Mouse (Mus musculus) embryonic facial prominence, embryonic 11.5 days (tissue): ENCODE results near the gene 9930022D16Rik. TPM values are rescaled to one million over a fixed set of nuclear protein-coding genes. Genes with fewer than 3 reads are reported as not detected.

Experiments used
- ATAC-seq: fragments of 200-750 bp; cut with Nextera tagmentation; replicated peaks from 2 replicates; pipeline ENCODE4 v1.8.0; 2017; ENCODE audit warnings: low read depth; ENCODE audit not compliant: insufficient number of reproducible peaks, low FRiP score, low TSS enrichment
- DNase-seq: peaks from one replicate; pipeline ENCODE4 v3.0.0-alpha.2; 2015; ENCODE audit warnings: low spot score
- H3K27ac ChIP-seq: fragments of 300-500 bp; sonication (generic); replicated peaks from 2 replicates; pipeline ENCODE4 v1.5.1; 2014; ENCODE audit warnings: mild to moderate bottlenecking, low read depth, low read length, control low read depth
- H3K27me3 ChIP-seq: fragments of 300-500 bp; sonication (generic); 2 replicates; pipeline ENCODE4 v1.6.1; 2014; ENCODE audit warnings: mild to moderate bottlenecking, low read length, moderate library complexity, mixed read lengths; ENCODE audit not compliant: control insufficient read depth, insufficient read depth
- H3K36me3 ChIP-seq: fragments of 300-500 bp; sonication (generic); replicated peaks from 2 replicates; pipeline ENCODE4 v1.6.1; 2014; ENCODE audit warnings: low read depth, mild to moderate bottlenecking, low read length, moderate library complexity, mixed read lengths; ENCODE audit not compliant: control insufficient read depth, insufficient read depth
- H3K4me1 ChIP-seq: fragments of 300-500 bp; sonication (generic); 2 replicates; pipeline ENCODE4 v1.6.1; 2014; ENCODE audit warnings: low read length, mixed read lengths; ENCODE audit not compliant: control insufficient read depth, insufficient read depth
- H3K4me2 ChIP-seq: fragments of 300-500 bp; sonication (generic); 2 replicates; pipeline ENCODE4 v1.6.1; 2014; ENCODE audit warnings: low read depth, mild to moderate bottlenecking, control low read depth, low read length, moderate library complexity
- H3K4me3 ChIP-seq: fragments of 300-500 bp; sonication (generic); 2 replicates; pipeline ENCODE4 v1.5.1; 2014; ENCODE audit warnings: low read depth, low read length, control low read depth
- H3K9ac ChIP-seq: fragments of 300-500 bp; sonication (generic); replicated peaks from 2 replicates; pipeline ENCODE4 v1.6.1; 2014; ENCODE audit warnings: mild to moderate bottlenecking, control low read depth, low read length
- H3K9me3 ChIP-seq: fragments of 300-500 bp; sonication (generic); replicated peaks from 2 replicates; pipeline ENCODE4 v1.6.1; 2016; ENCODE audit warnings: mild to moderate bottlenecking, low read length, inconsistent platforms, mixed read lengths; ENCODE audit not compliant: control insufficient read depth
- WGBS: fragments of 180-500 bp; shearing (Covaris S2); extraction: QIAGEN DNeasy Blood & Tissue Kit; methylation state at CpG from one replicate; pipeline ENCODE4 v1.1.7; 2014; 5-methylcytosine and 5-hydroxymethylcytosine counted together
- polyA plus RNA-seq: library from polyadenylated mRNA; unstranded; fragments of >200 nt; fragmentation: Nextera tagmentation; extraction: Ambion mirVana; gene quantifications from 2 replicates; pipeline ENCODE4 v1.2.1, GENCODE M21; 2014

The 9930022D16Rik gene
- polyA plus RNA-seq, 1 experiment from 2014 or later: not detected

GRCm38 (mm10) chr11:109419461-109419860, 5.7 kb downstream of the 9930022D16Rik start:
- no peaks in the 10 kb centered on the region for H3K27me3 ChIP-seq
- DNase-seq (no peak), ATAC-seq (no peak)
- H3K4me3 ChIP-seq: no peak overlapping the region
- no peaks in the 10 kb centered on the region for H3K9me3 ChIP-seq
- no peaks in the 10 kb centered on the region for H3K36me3 ChIP-seq
- H3K27ac ChIP-seq: no peak overlapping the region
- no peaks in the 10 kb centered on the region for H3K4me1 ChIP-seq
- no peak overlapping the region for H3K4me2 ChIP-seq
- 46% methylated on average over 4 of the region's 4 CpGs for WGBS
- no peak overlapping the region for H3K9ac ChIP-seq

GRCm38 (mm10) chr11:109419961-109420566, 6.3 kb downstream of the 9930022D16Rik start:
- WGBS: 48% methylated on average over 16 of the region's 16 CpGs
- Histone ChIP-seq H3K4me1 (no peaks in the 10 kb centered on the region), H3K27ac (no peak overlapping the region), H3K36me3 (no peaks in the 10 kb centered on the region), H3K4me2 (no peak overlapping the region), H3K9ac (no peak overlapping the region), H3K4me3 (no peak overlapping the region), H3K9me3 (no peaks in the 10 kb centered on the region), H3K27me3 (no peaks in the 10 kb centered on the region)
- no peak for DNase-seq
- ATAC-seq: no peak

DNA sequence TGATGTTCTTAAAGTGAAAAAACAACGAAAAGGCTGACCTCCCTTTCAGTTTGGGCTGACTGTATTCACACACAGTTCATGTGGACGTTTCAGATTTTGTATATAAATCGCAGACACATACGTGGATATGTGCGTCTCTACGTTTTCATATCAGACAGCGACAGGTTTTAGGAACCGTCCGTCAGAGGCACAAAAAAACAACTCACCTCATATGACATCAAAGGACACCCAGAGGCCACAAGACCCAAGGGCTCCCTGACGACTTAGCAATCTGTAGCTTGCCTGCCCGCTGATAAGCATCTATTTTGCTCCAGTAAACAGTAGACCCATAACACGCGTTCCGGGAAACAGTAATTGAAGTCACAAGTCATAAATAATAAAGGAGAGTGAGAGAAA, 6.8 kb downstream of the 9930022D16Rik start:
- no peak overlapping the region for H3K4me3 ChIP-seq
- no peaks in the 10 kb centered on the region for H3K4me1 ChIP-seq
- H3K4me2 ChIP-seq: no peak overlapping the region
- H3K27ac ChIP-seq: no peak overlapping the region
- WGBS: 88% methylated on average over 14 of the region's 14 CpGs
- no peaks in the 10 kb centered on the region for H3K36me3 ChIP-seq
- DNase-seq: no peak
- H3K9me3 ChIP-seq: no peaks in the 10 kb centered on the region
- no peak overlapping the region for H3K9ac ChIP-seq
- ATAC-seq: no peak
- H3K27me3 ChIP-seq: no peaks in the 10 kb centered on the region

GRCm38 (mm10) chr11:109421205-109421604, 7.5 kb downstream of the 9930022D16Rik start:
- H3K4me1 ChIP-seq: no peaks in the 10 kb centered on the region
- no peaks in the 10 kb centered on the region for H3K9me3 ChIP-seq
- H3K36me3 ChIP-seq: no peaks in the 10 kb centered on the region
- no peak for ATAC-seq
- no peak overlapping the region for H3K4me3 ChIP-seq
- no peak overlapping the region for H3K27ac ChIP-seq
- no peak overlapping the region for H3K9ac ChIP-seq
- WGBS: 80% methylated on average over 5 of the region's 5 CpGs
- no peak for DNase-seq
- no peaks in the 10 kb centered on the region for H3K27me3 ChIP-seq
- H3K4me2 ChIP-seq: no peak overlapping the region

DNA sequence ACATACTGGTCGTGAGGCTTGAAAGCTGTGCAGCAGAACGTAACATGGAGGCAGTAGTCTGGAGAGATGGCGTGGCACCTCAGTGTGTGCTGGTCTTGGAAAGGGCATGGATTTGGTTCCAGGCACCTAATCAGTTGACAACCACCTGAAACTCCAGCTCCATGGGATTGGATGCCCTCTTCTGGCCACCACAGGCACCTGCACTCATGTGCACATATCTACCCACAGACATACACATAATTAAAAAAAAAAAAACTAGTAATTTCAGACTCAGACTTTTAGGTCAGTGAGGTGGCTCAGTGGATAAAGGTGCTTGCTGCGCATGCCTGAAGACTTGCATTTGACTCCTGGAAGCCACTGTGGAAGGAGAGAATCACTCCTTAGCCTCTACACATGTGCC, 8.5 kb downstream of the 9930022D16Rik start:
- ATAC-seq (no peak), DNase-seq (no peak)
- WGBS: 97% methylated on average over 4 of the region's 4 CpGs

GRCm38 (mm10) chr11:109423294-109423693, 9.6 kb downstream of the 9930022D16Rik start:
- Histone ChIP-seq H3K27me3 (no peaks in the 10 kb centered on the region), H3K36me3 (no peaks in the 10 kb centered on the region), H3K4me3 (no peak overlapping the region), H3K9ac (no peak overlapping the region), H3K4me1 (no peaks in the 10 kb centered on the region), H3K9me3 (no peaks in the 10 kb centered on the region), H3K4me2 (no peak overlapping the region), H3K27ac (no peak overlapping the region)
- DNase-seq (no peak), ATAC-seq (no peak)
- WGBS: 75% methylated on average over 1 of the region's 1 CpGs

More for the DNA sequence above, 8.5 kb downstream of the 9930022D16Rik start:
- H3K36me3 ChIP-seq: no peaks in the 10 kb centered on the region
- H3K27me3 ChIP-seq: no peaks in the 10 kb centered on the region
- H3K9me3 ChIP-seq: no peaks in the 10 kb centered on the region
- H3K9ac ChIP-seq: no peak overlapping the region
- no peak overlapping the region for H3K4me2 ChIP-seq
- H3K27ac ChIP-seq: no peak overlapping the region
- no peak overlapping the region for H3K4me3 ChIP-seq
- H3K4me1 ChIP-seq: no peaks in the 10 kb centered on the region

DNA sequence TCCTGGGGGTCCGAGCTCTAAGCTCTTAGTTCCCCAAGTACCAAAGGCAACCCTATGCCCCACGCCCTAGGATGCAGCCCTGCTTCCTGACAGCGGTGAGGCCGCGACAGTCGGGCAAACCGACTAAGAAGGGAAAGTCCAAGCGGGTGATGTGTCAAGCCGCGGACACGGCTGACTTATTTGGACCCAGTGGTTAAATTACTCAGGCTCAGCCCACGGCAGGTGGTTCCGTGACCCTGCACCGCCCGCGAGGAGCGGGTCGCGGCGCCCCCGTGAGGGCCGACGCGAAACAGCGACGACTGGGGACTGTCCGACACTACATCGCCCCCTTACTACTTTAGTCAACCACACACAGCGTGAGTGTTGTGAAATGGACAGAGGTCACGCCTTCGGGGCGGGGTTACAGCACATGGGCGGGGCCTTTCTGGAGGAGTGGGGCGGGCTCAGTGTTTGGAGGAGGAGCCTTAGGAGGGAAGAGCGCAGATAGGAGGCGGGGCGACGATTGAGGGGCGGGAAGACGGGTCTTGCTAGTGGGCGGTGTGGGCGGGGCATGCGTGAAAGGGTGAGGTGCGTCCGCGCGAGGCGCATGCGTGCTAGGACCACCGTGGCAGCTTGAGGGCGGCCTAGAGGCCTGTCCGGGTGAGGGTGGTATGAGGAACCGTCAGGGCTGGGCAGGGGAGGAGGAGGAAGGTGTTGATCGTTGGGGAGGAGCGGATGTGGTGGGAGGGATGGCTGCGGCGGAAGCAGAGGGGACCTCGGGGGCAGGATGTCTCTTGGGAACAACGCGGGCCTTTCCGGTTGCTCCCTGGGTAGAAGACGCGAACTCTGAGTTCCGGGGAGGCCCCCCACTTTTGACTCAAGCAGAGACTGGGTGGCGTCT, 11.9 kb downstream of the 9930022D16Rik start, which contains the start of gene Amz2:
Gene Amz2 (plus strand): TSS at position 555 of the 880 bp plus-strand sequence.
- Histone ChIP-seq H3K4me1 (no peaks in the 10 kb centered on the region), H3K27me3 (no peaks in the 10 kb centered on the region), H3K4me3 (peak within 1 kb of the TSS; percentile 57), H3K36me3 (no peaks in the 10 kb centered on the region), H3K9ac (peak within 1 kb of the TSS; percentile 76), H3K4me2 (peak within 1 kb of the TSS; percentile 58), H3K9me3 (no peaks in the 10 kb centered on the region), H3K27ac (peak within 1 kb of the TSS; percentile 29; the same call in 1 of the 2 replicates)
- 1% methylated on average over 64 of the region's 65 CpGs for WGBS
- peak; percentile 96 for ATAC-seq
- peak; percentile 99 for DNase-seq

DNA sequence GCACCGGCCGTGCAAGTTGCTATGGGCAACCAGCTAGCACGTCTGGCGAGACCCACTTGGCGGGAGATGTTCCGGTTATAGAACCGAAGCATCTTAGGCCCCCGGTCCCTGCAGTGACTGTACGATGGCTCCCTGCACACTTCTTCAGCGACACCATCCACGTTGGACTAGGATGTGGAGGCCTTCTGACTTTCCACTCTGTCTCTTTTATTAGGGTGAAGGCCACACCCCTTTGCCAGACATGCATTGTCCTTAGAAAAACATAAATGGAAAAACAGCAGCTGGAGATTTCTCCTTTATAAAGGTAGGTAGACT, 12.5 kb downstream of the 9930022D16Rik start:
- peak overlapping the region; percentile 76 for H3K9ac ChIP-seq
- no peak for ATAC-seq
- peak overlapping the region; percentile 29; the same call in 1 of the 2 replicates for H3K27ac ChIP-seq
- peak overlapping the region; percentile 57 for H3K4me3 ChIP-seq
- no peak for DNase-seq
- no peaks in the 10 kb centered on the region for H3K9me3 ChIP-seq
- H3K4me1 ChIP-seq: no peaks in the 10 kb centered on the region
- H3K4me2 ChIP-seq: peak overlapping the region; percentile 58
- H3K36me3 ChIP-seq: no peaks in the 10 kb centered on the region
- H3K27me3 ChIP-seq: no peaks in the 10 kb centered on the region
- WGBS: under 1% methylated on average over 11 of the region's 11 CpGs
